Mouse (Mus musculus) heart, adult 2 months (tissue): ENCODE measurements around the gene Rabif.

ENCODE experiments used
- CTCF ChIP-seq: fragments of 200-600 bp; IDR thresholded peaks from 2 replicates; pipeline ENCODE4 v1.8.1; 2022; ENCODE audit warnings: antibody characterized with exemption, mild to moderate bottlenecking, moderate library complexity
- EP300 ChIP-seq: fragments of 200-500 bp; IDR thresholded peaks from 2 replicates; pipeline ENCODE4 v1.6.1; 2011; ENCODE audit warnings: low read depth, low read length, control low read depth; ENCODE audit not compliant: insufficient read depth

- no peak for TF ChIP-seq CTCF
- TF ChIP-seq EP300: no peak
Measured at GRCm38 (mm10) chr1:134520001-134520721, 25.7 kb downstream of the Rabif start.
